Mouse (Mus musculus) hindbrain, embryonic 15.5 days (tissue): ENCODE measurements around the gene Btbd35f15. TPM values are rescaled to one million over a fixed set of nuclear protein-coding genes. Genes with fewer than 3 reads are reported as not detected.
"Not testable (repeated sequence)": the region's sequence is repeated elsewhere in the genome, so short reads cannot be mapped to it uniquely, and the experiment has no call there.

Experiments
- ATAC-seq: fragments of 200-750 bp; cut with Nextera tagmentation; 2 replicates; pipeline ENCODE4 v1.8.0; 2017; ENCODE audit warnings: low read depth, moderate number of reproducible peaks, moderate TSS enrichment; ENCODE audit not compliant: low FRiP score
- H3K27ac ChIP-seq: fragments of 300-500 bp; sonication (generic); replicated peaks from 2 replicates; pipeline ENCODE4 v1.5.1; 2015; ENCODE audit warnings: mild to moderate bottlenecking, inconsistent platforms
- H3K27me3 ChIP-seq: fragments of 300-500 bp; sonication (generic); 2 replicates; pipeline ENCODE4 v1.6.1; 2015; ENCODE audit warnings: control low read depth, inconsistent platforms
- H3K36me3 ChIP-seq: fragments of 300-500 bp; sonication (generic); 2 replicates; pipeline ENCODE4 v1.6.1; 2015; ENCODE audit warnings: control low read depth, inconsistent platforms
- H3K4me1 ChIP-seq: fragments of 300-500 bp; sonication (generic); replicated peaks from 2 replicates; pipeline ENCODE4 v1.6.1; 2015; ENCODE audit warnings: control low read depth, inconsistent platforms
- H3K4me2 ChIP-seq: fragments of 300-500 bp; sonication (generic); 2 replicates; pipeline ENCODE4 v1.6.1; 2015; ENCODE audit warnings: moderate library complexity, mild to moderate bottlenecking, inconsistent platforms
- H3K4me3 ChIP-seq: fragments of 300-500 bp; sonication (generic); 2 replicates; pipeline ENCODE4 v1.5.1; 2015; ENCODE audit warnings: mild to moderate bottlenecking, inconsistent platforms
- H3K9ac ChIP-seq: fragments of 300-500 bp; sonication (generic); 2 replicates; pipeline ENCODE4 v1.6.1; 2015; ENCODE audit warnings: inconsistent platforms
- H3K9me3 ChIP-seq: fragments of 300-500 bp; sonication (generic); 2 replicates; pipeline ENCODE4 v1.6.1; 2016; ENCODE audit warnings: control low read depth, inconsistent platforms
- WGBS: fragments of 180-500 bp; shearing (Covaris S2); methylation state at CpG from one replicate; pipeline ENCODE4 v1.1.7; 2015; 5-methylcytosine and 5-hydroxymethylcytosine counted together
- polyA plus RNA-seq: library from polyadenylated mRNA; unstranded; fragments of >200 nt; fragmentation: Nextera tagmentation; extraction: Ambion mirVana; gene quantifications from 2 replicates; pipeline ENCODE4 v1.2.1, GENCODE M21; 2015

The Btbd35f15 gene
- polyA plus RNA-seq, result not detected in 2 replicates

DNA sequence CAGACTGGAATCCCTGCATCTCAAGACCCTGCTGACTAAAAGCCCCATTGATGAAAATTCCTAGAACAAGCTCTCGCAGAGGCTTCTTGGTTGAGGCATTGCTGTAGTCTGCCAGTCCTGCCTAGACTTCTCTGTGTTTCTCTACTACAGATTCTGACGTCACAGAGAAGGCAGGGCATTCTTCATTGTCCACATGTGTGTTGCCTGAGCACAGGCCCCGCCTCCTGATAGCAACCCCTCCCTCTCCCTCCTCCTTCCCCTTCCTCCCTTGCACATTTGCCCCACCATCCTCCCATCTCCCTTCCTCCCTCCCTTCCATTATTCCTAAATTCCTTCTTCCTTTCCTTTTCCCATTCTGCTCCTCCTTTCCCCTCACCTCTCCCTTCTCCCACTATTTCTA lies at the start of gene Btbd35f15:
Btbd35f15 (minus strand) TSS at position 101 of the 400 bp plus-strand sequence.
- H3K4me2 ChIP-seq, H3K4me3 ChIP-seq, H3K9me3 ChIP-seq, H3K4me1 ChIP-seq, H3K9ac ChIP-seq, H3K36me3 ChIP-seq, ATAC-seq, H3K27ac ChIP-seq, H3K27me3 ChIP-seq: not testable (repeated sequence)
- WGBS, result no CpG with 5 or more reads among the region's 3 CpGs

Other genes with a start within 250 kb of the Btbd35f15 start
- not detected in 2 replicates for gene Btbd35f13, start 79.9 kb upstream of the Btbd35f15 start, polyA plus RNA-seq
- not detected in 2 replicates for gene Btbd35f14, start 125.0 kb upstream of the Btbd35f15 start, polyA plus RNA-seq